Mouse (Mus musculus) lung, postnatal 0 days (tissue): ENCODE data around the gene Afap1.

ENCODE experiments used
- CTCF ChIP-seq: IDR thresholded peaks from 2 replicates; pipeline ENCODE4 v1.5.1; 2016; ENCODE audit warnings: antibody characterized with exemption, mild to moderate bottlenecking
- EP300 ChIP-seq: IDR thresholded peaks from 2 replicates; pipeline ENCODE4 v1.6.1; 2016; ENCODE audit warnings: antibody characterized with exemption, mild to moderate bottlenecking, control low read depth

- TF ChIP-seq CTCF (no peak), EP300 (no peak)
Measured at GRCm38 (mm10) chr5:35954055-35954718, 61.1 kb downstream of the Afap1 start.
